Mouse (Mus musculus) liver, embryonic 12.5 days (tissue): ENCODE measurements around the gene Rhot2. TPM values are rescaled to one million over a fixed set of nuclear protein-coding genes. Genes with fewer than 3 reads are reported as not detected.
A peak's percentile ranks its signal among the peaks of the same experiment; 100 is the strongest.
"Not testable (repeated sequence)": the region's sequence is repeated elsewhere in the genome, so short reads cannot be mapped to it uniquely, and the experiment has no call there.

Experiments used
- ATAC-seq: fragments of 200-750 bp; cut with Nextera tagmentation; 2 replicates; pipeline ENCODE4 v1.8.0; 2017; ENCODE audit warnings: moderate number of reproducible peaks, mild to moderate bottlenecking, moderate library complexity
- H3K27ac ChIP-seq: fragments of 300-500 bp; sonication (generic); 2 replicates; pipeline ENCODE4 v1.5.1; 2016; ENCODE audit warnings: mild to moderate bottlenecking
- H3K27me3 ChIP-seq: fragments of 300-500 bp; sonication (generic); replicated peaks from 2 replicates; pipeline ENCODE4 v1.6.1; 2016; ENCODE audit warnings: mild to moderate bottlenecking, moderate library complexity
- H3K36me3 ChIP-seq: fragments of 300-500 bp; sonication (generic); 2 replicates; pipeline ENCODE4 v1.6.1; 2016; ENCODE audit warnings: mild to moderate bottlenecking, moderate library complexity
- H3K4me1 ChIP-seq: fragments of 300-500 bp; sonication (generic); 2 replicates; pipeline ENCODE4 v1.6.1; 2016
- H3K4me2 ChIP-seq: fragments of 300-500 bp; sonication (generic); 2 replicates; pipeline ENCODE4 v1.6.1; 2016; ENCODE audit warnings: mild to moderate bottlenecking, moderate library complexity
- H3K4me3 ChIP-seq: fragments of 300-500 bp; sonication (generic); 2 replicates; pipeline ENCODE4 v1.5.1; 2016; ENCODE audit warnings: mild to moderate bottlenecking, moderate library complexity
- H3K9ac ChIP-seq: fragments of 300-500 bp; sonication (generic); 2 replicates; pipeline ENCODE4 v1.6.1; 2016; ENCODE audit warnings: mild to moderate bottlenecking, moderate library complexity
- H3K9me3 ChIP-seq: fragments of 300-500 bp; sonication (generic); replicated peaks from 2 replicates; pipeline ENCODE4 v1.6.1; 2016; ENCODE audit warnings: mild to moderate bottlenecking, moderate library complexity
- WGBS: fragments of 180-500 bp; shearing (Covaris S2); methylation state at CpG from one replicate; pipeline ENCODE4 v1.1.7; 2016; ENCODE audit not compliant: insufficient replicate concordance; 5-methylcytosine and 5-hydroxymethylcytosine counted together
- polyA plus RNA-seq: library from polyadenylated mRNA; unstranded; fragments of >200 nt; fragmentation: Nextera tagmentation; extraction: Ambion mirVana; gene quantifications from 2 replicates; pipeline ENCODE4 v1.2.1, GENCODE M21; 2016

Rhot2 gene
- polyA plus RNA-seq, 1 experiment from 2014 or later: 17.4 TPM

DNA sequence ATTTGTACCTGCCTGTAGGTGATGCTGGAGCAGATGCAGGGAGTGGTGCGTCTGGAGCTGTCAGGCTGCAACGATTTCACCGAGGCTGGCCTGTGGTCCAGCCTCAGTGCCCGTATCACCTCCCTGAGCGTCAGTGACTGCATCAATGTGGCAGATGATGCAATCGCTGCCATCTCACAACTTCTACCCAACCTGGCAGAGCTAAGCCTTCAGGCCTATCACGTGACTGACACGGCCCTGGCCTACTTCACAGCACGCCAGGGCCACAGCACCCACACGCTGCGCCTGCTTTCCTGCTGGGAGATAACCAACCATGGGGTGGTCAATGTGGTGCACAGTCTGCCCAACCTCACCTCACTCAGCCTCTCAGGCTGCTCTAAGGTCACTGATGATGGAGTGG lies 27.0 kb downstream of the Rhot2 start:
- Histone ChIP-seq H3K36me3 (no peaks in the 10 kb centered on the region), H3K9me3 (no peaks in the 10 kb centered on the region), H3K9ac (no peak overlapping the region), H3K27me3 (peaks cover 97% of the 10 kb centered on the region), H3K4me1 (peaks cover 10% of the 10 kb centered on the region), H3K4me3 (no peak overlapping the region), H3K4me2 (no peak overlapping the region), H3K27ac (no peak overlapping the region)
- no peak for ATAC-seq
- WGBS: 67% methylated on average over 11 of the region's 11 CpGs

DNA sequence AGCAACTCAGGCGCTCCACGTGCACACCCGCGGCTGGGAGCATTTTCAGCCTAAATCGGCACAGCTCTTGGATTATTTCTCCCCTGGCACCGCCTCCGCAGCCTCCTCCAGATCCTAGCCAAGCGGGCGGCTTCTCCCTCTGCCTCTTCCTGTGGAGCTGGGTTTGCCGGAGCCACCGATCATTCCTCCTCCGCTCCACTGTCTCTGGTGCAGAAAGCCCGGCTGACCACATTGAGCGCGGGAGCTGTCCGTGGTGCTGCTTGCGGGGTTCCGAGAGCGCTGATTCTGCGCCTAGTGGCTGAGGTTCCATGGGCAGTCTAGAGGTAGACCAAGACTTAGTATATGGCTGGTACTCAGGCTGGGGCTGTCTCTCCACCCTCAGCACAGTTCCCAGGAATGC lies 31.2 kb downstream of the Rhot2 start:
- 2% methylated on average over 20 of the region's 20 CpGs for WGBS
- H3K9ac ChIP-seq: no peak overlapping the region
- H3K9me3 ChIP-seq: no peaks in the 10 kb centered on the region
- H3K36me3 ChIP-seq: no peaks in the 10 kb centered on the region
- no peak overlapping the region for H3K27ac ChIP-seq
- peaks cover 13% of the 10 kb centered on the region for H3K4me1 ChIP-seq
- no peak overlapping the region for H3K4me3 ChIP-seq
- no peak for ATAC-seq
- no peak overlapping the region for H3K4me2 ChIP-seq
- peaks cover 98% of the 10 kb centered on the region for H3K27me3 ChIP-seq

DNA sequence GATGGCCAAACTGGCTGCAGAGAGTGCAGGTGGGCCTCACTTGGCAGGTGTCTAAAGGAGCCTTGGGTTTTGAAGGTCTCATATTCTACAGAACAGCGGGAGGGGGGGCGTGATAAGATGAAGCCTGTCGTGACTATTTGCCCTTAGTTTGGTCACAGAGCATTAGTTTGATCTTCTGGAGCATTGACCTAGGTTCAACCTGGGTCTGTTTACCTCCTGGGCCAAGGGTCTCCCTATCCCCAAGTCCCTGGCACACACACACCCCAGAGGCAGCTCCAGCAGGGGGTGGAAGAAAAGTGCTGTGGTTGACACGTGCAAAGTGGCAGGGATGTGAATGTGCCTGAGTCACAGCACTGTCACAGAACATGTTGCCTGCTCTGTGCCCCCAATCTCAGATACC lies 33.8 kb downstream of the Rhot2 start:
- H3K9me3 ChIP-seq: no peaks in the 10 kb centered on the region
- H3K4me3 ChIP-seq: no peak overlapping the region
- no peak for ATAC-seq
- no peak overlapping the region for H3K4me2 ChIP-seq
- peaks cover 14% of the 10 kb centered on the region for H3K4me1 ChIP-seq
- H3K9ac ChIP-seq: no peak overlapping the region
- H3K27me3 ChIP-seq: peaks cover 97% of the 10 kb centered on the region
- no peak overlapping the region for H3K27ac ChIP-seq
- H3K36me3 ChIP-seq: no peaks in the 10 kb centered on the region
- 52% methylated on average over 4 of the region's 4 CpGs for WGBS

DNA sequence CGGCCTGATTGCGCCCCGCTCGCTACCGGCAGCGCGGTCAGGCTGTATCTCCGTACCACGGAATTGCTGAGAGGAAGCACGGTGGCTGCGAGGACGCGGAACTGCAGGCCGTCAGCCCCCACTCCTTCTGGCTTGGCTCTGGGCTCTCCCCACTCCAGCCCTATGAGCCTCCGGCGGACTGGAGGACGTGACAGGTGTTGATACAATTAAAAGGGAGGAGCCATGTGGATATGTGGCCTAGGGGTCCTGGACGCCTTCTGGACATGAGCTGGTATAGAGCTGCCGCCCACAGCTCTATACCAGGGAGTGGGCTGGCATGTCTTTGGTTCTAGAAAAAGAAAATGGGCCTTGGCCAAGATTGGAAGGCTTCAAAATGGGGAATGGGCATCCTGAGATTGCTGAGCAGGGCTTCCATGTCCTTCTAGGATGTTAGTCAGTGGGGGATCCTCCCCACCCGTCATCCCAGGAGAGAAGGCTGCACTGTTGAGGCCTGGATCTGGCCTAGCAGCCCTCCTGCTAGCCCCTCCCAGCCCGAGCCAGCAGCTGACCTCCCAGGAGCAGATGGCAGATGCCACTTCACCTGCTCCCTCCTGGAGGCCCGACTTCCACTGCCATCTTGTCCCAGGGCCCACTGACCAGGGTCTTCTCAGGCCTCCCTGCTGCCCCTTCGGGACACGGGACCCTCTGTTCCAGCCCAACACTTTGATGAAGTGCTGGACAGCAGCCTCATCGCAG lies 34.9 kb downstream of the Rhot2 start:
- peaks cover 90% of the 10 kb centered on the region for H3K27me3 ChIP-seq

DNA sequence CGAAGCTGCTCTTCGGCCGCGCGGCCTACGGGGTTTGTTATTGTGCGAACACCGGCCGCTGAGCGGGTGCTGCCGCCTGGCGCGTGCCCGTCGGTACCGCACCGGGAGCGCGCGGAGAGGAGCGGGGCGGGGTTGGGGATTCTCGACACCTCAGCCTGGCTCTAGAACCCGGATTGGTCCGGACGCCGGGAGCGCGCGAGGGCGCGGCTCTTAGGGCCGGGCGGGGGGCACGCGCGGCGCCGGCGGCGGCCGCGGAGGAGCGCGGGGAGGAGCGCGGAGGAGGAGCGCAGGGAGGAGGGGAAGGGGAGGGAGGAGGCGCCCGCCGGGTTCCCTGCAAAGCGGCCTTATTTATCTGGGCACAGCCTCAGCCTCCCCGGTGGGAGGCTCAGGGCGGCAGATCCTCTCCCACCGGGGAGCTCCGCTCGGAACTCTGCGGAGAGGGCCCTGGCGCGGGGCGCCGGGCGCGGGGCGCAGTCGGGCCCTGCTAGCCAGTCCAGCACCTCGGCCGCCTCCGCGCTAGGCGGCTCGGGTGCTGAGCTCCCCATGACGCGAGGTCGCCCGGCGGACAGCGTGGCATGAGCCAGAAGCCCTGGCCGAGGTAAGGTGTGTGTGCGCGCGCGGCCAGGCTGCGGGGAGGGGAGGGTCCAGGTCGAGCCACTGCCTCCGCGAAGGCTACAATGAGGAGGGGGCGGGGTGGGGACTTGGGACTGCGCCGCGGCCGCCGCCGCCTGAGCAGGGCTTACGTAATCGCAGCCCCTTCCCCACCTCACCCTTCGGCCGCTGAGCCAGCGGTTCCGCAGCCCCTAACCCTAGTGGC lies 35.7 kb downstream of the Rhot2 start, which contains the start of gene Fbxl16:
Gene Fbxl16, plus strand, starts transcription at position 297 of the 817 bp plus-strand sequence.
- peak within 1 kb of the TSS; percentile 77 for H3K4me2 ChIP-seq
- peak within 1 kb of the TSS; percentile 55 for H3K4me3 ChIP-seq
- WGBS: 1% methylated on average over 98 of the region's 100 CpGs
- no peaks in the 10 kb centered on the region for H3K9me3 ChIP-seq
- H3K36me3 ChIP-seq: no peaks in the 10 kb centered on the region
- peaks cover 14% of the 10 kb centered on the region for H3K4me1 ChIP-seq
- peaks cover 87% of the 10 kb centered on the region for H3K27me3 ChIP-seq
- peak within 1 kb of the TSS; percentile 25; the same call in 1 of the 2 replicates for H3K9ac ChIP-seq
- ATAC-seq: no peak; the same call in 1 of the 2 replicates
- no peak within 1 kb of the TSS for H3K27ac ChIP-seq

More for the DNA sequence above, 34.9 kb downstream of the Rhot2 start:
- Histone ChIP-seq H3K9me3 (no peaks in the 10 kb centered on the region), H3K27ac (no peak overlapping the region), H3K4me1 (peaks cover 14% of the 10 kb centered on the region), H3K9ac (no peak overlapping the region), H3K4me2 (peak overlapping the region; percentile 77), H3K36me3 (no peaks in the 10 kb centered on the region), H3K4me3 (peak overlapping the region; percentile 55)
- ATAC-seq: no peak; the same call in 1 of the 2 replicates
- 12% methylated on average over 24 of the region's 25 CpGs for WGBS

DNA sequence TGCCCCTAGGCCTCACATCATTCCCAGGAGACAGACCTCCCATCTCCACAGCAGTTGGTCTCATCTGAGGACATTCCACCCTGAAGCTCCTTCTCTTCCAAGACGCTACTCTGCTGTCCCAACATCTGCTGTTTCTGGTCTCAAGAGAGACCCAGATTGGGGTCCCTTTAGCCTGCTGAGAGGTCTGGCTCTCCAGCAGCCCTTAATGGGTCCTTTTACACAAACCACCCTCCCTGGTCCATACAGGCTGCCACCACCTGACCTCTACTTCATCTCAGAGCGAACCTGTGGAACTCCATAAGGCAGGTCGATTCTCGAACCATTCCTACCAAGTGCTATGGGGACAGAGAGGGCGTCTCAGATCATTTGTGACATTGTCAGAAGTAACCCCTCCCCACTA lies 36.6 kb downstream of the Rhot2 start:
- peak overlapping the region; percentile 77; the same call in 1 of the 2 replicates for H3K4me2 ChIP-seq
- peaks cover 88% of the 10 kb centered on the region for H3K27me3 ChIP-seq
- no peak overlapping the region for H3K9ac ChIP-seq
- H3K4me3 ChIP-seq: peak overlapping the region; percentile 55; the same call in 1 of the 2 replicates
- 40% methylated on average over 5 of the region's 5 CpGs for WGBS
- no peak overlapping the region for H3K27ac ChIP-seq
- H3K36me3 ChIP-seq: no peaks in the 10 kb centered on the region
- no peaks in the 10 kb centered on the region for H3K9me3 ChIP-seq
- no peak for ATAC-seq
- H3K4me1 ChIP-seq: peaks cover 14% of the 10 kb centered on the region

DNA sequence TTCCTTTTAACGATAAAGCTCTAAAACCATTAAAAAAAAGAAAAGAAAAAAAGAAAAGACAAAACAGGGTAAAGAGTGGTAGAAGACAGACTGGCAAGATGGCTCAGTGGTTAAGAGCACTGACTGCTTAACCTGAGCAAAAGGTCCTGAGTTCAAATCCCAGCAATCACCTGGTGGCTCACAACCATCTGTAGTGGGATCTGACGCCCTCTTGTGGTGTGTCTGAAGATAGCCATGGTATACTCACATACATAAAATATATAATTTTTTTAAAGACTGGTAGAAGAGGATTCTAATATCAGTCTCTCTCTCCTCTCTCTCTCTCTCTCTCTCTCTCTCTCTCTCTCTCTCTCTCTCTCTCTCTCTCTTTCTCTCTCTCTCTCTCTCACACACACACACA lies 37.2 kb downstream of the Rhot2 start:
- WGBS: 33% methylated on average over 2 of the region's 2 CpGs
- Histone ChIP-seq H3K4me1 (peaks cover 14% of the 10 kb centered on the region), H3K27me3 (peaks cover 88% of the 10 kb centered on the region)
- H3K9me3 ChIP-seq, ATAC-seq, H3K36me3 ChIP-seq, H3K9ac ChIP-seq, H3K27ac ChIP-seq, H3K4me2 ChIP-seq, H3K4me3 ChIP-seq: not testable (repeated sequence)

DNA sequence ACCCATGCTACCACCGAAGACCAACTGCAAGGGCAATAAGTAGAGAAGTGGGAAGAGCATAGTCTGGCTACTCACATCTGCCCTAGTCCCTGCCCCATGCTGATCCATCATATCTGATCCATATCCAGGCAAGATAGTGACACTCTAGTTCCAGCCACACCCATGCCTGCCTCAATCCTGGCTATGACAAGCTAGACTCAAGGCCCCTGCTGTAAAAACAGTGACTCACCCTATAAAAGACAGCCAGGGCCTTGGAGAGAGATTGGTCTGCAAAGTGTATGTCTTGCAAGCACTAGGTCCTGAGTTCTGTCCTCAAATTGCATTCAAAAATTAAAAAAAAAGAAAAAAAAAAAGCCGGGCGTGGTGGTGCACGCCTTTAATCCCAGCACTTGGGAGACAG lies 38.1 kb downstream of the Rhot2 start:
- no peak overlapping the region for H3K4me3 ChIP-seq
- no peak overlapping the region for H3K4me2 ChIP-seq
- WGBS: 69% methylated on average over 4 of the region's 4 CpGs
- H3K4me1 ChIP-seq: peaks cover 14% of the 10 kb centered on the region
- H3K27ac ChIP-seq: no peak overlapping the region
- H3K36me3 ChIP-seq: no peaks in the 10 kb centered on the region
- H3K27me3 ChIP-seq: peaks cover 85% of the 10 kb centered on the region
- no peaks in the 10 kb centered on the region for H3K9me3 ChIP-seq
- no peak for ATAC-seq
- H3K9ac ChIP-seq: no peak overlapping the region

DNA sequence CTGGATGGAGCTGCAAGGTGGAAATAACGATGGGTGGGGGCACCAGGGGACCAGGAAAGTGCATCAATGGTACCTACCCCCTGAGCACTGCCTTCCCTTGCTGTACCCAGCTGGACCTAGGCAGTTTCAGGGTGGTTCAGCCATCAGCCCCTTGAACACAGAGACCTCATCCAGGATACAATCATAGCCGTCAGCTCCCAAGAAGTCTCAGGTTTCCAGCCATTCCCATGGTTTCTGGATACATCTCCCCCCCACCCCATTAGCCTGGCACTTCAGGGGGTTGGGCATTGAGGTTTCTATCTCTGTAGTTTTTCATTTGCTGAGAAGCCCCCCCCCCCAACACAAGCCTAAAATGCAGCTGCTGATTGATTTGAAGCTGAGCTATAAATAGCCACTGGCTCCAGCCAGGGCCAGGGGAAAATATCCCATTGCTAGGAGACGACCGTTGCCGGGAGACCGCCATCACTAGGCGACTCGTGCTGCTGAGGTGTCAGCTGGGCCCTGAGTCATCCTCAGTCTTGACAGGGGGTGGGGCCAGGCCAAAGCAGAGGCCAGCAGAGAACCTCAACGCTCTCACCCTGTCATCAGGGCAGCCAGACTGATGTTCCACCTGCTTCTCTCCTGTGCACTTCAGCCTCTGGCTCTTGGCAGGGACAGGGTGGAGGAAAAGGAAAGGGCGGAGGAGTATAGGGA lies 41.7 kb downstream of the Rhot2 start:
- ATAC-seq: no peak
- no peak overlapping the region for H3K9ac ChIP-seq
- no peaks in the 10 kb centered on the region for H3K36me3 ChIP-seq
- peaks cover 54% of the 10 kb centered on the region for H3K27me3 ChIP-seq
- H3K9me3 ChIP-seq: no peaks in the 10 kb centered on the region
- H3K4me2 ChIP-seq: no peak overlapping the region
- no peak overlapping the region for H3K4me3 ChIP-seq
- H3K27ac ChIP-seq: no peak overlapping the region
- no peaks in the 10 kb centered on the region; the same call in 1 of the 2 replicates for H3K4me1 ChIP-seq
- WGBS: 14% methylated on average over 10 of the region's 10 CpGs

DNA sequence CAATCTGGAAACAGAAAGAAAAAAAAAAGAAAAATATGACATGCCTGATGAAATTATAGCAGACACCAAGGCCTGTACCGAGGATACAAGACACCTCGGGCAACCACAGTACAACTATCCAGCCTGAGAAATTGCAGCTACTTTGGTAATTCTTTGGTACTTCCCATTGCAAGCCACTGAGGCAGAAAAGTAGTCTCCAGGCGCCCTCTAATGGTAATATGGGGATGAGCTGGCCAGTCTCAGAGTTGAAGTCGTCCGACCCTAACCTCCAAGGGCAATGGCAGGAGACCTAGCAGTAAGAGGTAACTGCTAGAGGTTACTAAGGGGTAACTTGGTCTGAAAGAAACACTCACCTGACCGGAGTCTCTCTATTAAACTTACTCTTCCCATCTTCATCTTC lies 43.6 kb downstream of the Rhot2 start:
- H3K4me3 ChIP-seq: no peak overlapping the region
- no peak overlapping the region for H3K4me2 ChIP-seq
- no peak for ATAC-seq
- H3K9ac ChIP-seq: no peak overlapping the region
- H3K36me3 ChIP-seq: no peaks in the 10 kb centered on the region
- no peak overlapping the region for H3K27ac ChIP-seq
- peaks cover 35% of the 10 kb centered on the region for H3K27me3 ChIP-seq
- no peaks in the 10 kb centered on the region for H3K9me3 ChIP-seq
- H3K4me1 ChIP-seq: peaks cover 14% of the 10 kb centered on the region
- 8% methylated on average over 6 of the region's 6 CpGs for WGBS

DNA sequence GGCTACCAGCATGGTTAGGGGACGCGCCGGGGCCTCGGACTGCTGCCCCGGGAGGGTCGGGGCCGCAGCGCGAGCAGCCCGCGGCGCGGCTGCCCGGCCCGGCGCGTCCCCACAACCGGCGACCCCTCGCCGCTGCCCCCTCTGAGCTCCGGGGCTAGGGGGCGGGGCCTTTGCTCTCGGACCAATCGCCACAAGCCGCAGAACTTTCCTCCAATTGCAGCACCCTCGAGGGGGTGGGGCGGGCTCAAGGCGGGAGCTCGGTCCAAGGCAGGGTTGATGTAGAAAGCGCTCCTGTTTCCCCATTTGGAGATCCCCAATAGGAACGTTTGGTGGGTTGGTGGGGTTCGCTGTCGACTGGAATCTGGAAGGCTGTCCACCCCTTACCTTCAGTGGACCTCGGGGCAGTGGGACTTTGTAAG lies 47.7 kb downstream of the Rhot2 start, which contains the start of gene Metrn:
Gene Metrn, minus strand, starts transcription at position 186 of the 419 bp plus-strand sequence.
- Histone ChIP-seq H3K9me3 (no peaks in the 10 kb centered on the region), H3K9ac (peak within 1 kb of the TSS; percentile 77), H3K27me3 (peaks cover 6% of the 10 kb centered on the region), H3K4me1 (peaks cover 48% of the 10 kb centered on the region), H3K4me3 (peak within 1 kb of the TSS; percentile 80), H3K36me3 (peaks cover 13% of the 10 kb centered on the region), H3K4me2 (peak within 1 kb of the TSS; percentile 95), H3K27ac (peak within 1 kb of the TSS; percentile 68; the same call in 1 of the 2 replicates)
- under 1% methylated on average over 35 of the region's 35 CpGs for WGBS
- peak; percentile 79 for ATAC-seq
